In genomic region chr13:45354824-45355223, GRCm38 (mm10) we compare ENCODE assay signal across 14 mouse cellular contexts. TPM values are rescaled to one million over a fixed set of nuclear protein-coding genes. Genes with fewer than 3 reads are reported as not detected.
DNase-seq lines count a peak whose midpoint lies in the region; ATAC-seq and TF ChIP-seq lines count a peak whose summit lies in the region.
"Had no signal": no experiment of that assay in that cellular context is flagged by ENCODE, and none has a peak within 500 bp of the region (broad histone marks: within the 10 kb centered on the region; RNA-seq: fewer than 3 reads in every experiment).

No protein-coding gene starts in this region.

- 81% methylated on average over 2 of the region's 2 CpGs for WGBS in forebrain, postnatal 0 days
- WGBS in forebrain, embryonic 16.5 days, result 87% methylated on average over 2 of the region's 2 CpGs
- 73% methylated on average over 2 of the region's 2 CpGs for WGBS in midbrain, embryonic 16.5 days
- WGBS in midbrain, embryonic 10.5 days, result 81% methylated on average over 2 of the region's 2 CpGs

- H3K27ac ChIP-seq in forebrain, postnatal 0 days (ENCODE audit: low read depth, low read length), result no peak overlapping the region
- no peak overlapping the region for H3K27ac ChIP-seq in forebrain, embryonic 16.5 days (ENCODE audit: low read length)
- H3K27ac ChIP-seq in midbrain, embryonic 16.5 days (ENCODE audit: low read length), result no peak overlapping the region
- H3K27ac ChIP-seq in midbrain, embryonic 10.5 days (replicated peaks), result no peak overlapping the region
- H3K27ac ChIP-seq: embryonic facial prominence, embryonic 12.5 days; kidney, embryonic 15.5 days; liver, embryonic 13.5 days had no signal

- DNase-seq in forebrain, postnatal 0 days, result peak; percentile 18
- DNase-seq in midbrain, embryonic 10.5 days (ENCODE audit: low spot score), result no peak
- peak; percentile 4 for DNase-seq in c-Kit-negative CD71-positive TER-119-positive erythroid progenitor cells, embryonic 14.5 days (ENCODE audit: low read depth, low spot score)
- peak; percentile 12 for DNase-seq in telencephalon, adult 2 months (ENCODE audit: low read depth, low spot score)
- DNase-seq in thymus, postnatal 4 days, result no peak
- no peak for DNase-seq in cerebellum, postnatal 36 days
- DNase-seq: gastrocnemius, postnatal 10 days; liver, embryonic 13.5 days; lung, postnatal 14 days; right cerebral cortex, postnatal 14 days had no signal

- no peaks in the 10 kb centered on the region for H3K27me3 ChIP-seq in forebrain, postnatal 0 days (ENCODE audit: insufficient read depth, low read length)
- H3K27me3 ChIP-seq in forebrain, embryonic 16.5 days (replicated peaks; ENCODE audit: control insufficient read depth, insufficient read depth, low read length), result no peaks in the 10 kb centered on the region
- H3K27me3 ChIP-seq in midbrain, embryonic 16.5 days (ENCODE audit: control insufficient read depth, insufficient read depth, low read depth, low read length), result no peaks in the 10 kb centered on the region
- no peaks in the 10 kb centered on the region for H3K27me3 ChIP-seq in midbrain, embryonic 10.5 days (ENCODE audit: low read depth, poor library complexity, severe bottlenecking)
- H3K27me3 ChIP-seq: embryonic facial prominence, embryonic 12.5 days; kidney, embryonic 15.5 days; liver, embryonic 13.5 days had no signal

- no peaks in the 10 kb centered on the region for H3K9me3 ChIP-seq in forebrain, postnatal 0 days (ENCODE audit: low read length)
- H3K9me3 ChIP-seq in forebrain, embryonic 16.5 days (ENCODE audit: control insufficient read depth, low read length), result no peaks in the 10 kb centered on the region
- H3K9me3 ChIP-seq in midbrain, embryonic 16.5 days (replicated peaks; ENCODE audit: control insufficient read depth, low read length, poor library complexity, severe bottlenecking), result no peaks in the 10 kb centered on the region
- H3K9me3 ChIP-seq in midbrain, embryonic 10.5 days (replicated peaks), result no peaks in the 10 kb centered on the region
- H3K9me3 ChIP-seq: embryonic facial prominence, embryonic 12.5 days; kidney, embryonic 15.5 days; liver, embryonic 13.5 days had no signal

- H3K4me2 ChIP-seq in forebrain, postnatal 0 days (ENCODE audit: low read depth), result no peak overlapping the region
- H3K4me2 ChIP-seq in forebrain, embryonic 16.5 days (ENCODE audit: low read length), result no peak overlapping the region
- H3K4me2 ChIP-seq in midbrain, embryonic 16.5 days (ENCODE audit: low read length), result no peak overlapping the region
- H3K4me2 ChIP-seq: embryonic facial prominence, embryonic 12.5 days; kidney, embryonic 15.5 days; liver, embryonic 13.5 days had no signal

- H3K4me3 ChIP-seq in forebrain, postnatal 0 days (ENCODE audit: low read depth, low read length), result no peak overlapping the region
- no peak overlapping the region for H3K4me3 ChIP-seq in forebrain, embryonic 16.5 days (replicated peaks; ENCODE audit: low read length)
- no peak overlapping the region for H3K4me3 ChIP-seq in midbrain, embryonic 16.5 days (ENCODE audit: low read depth, low read length)
- H3K4me3 ChIP-seq in midbrain, embryonic 10.5 days, result no peak overlapping the region
- H3K4me3 ChIP-seq: embryonic facial prominence, embryonic 12.5 days; kidney, embryonic 15.5 days; liver, embryonic 13.5 days had no signal

- TF ChIP-seq CTCF in forebrain, postnatal 0 days (IDR thresholded peaks at IDR 0.05; ENCODE audit: low read depth), result no peak

- H3K36me3 ChIP-seq in forebrain, postnatal 0 days (ENCODE audit: insufficient read depth), result no peaks in the 10 kb centered on the region
- no peaks in the 10 kb centered on the region for H3K36me3 ChIP-seq in forebrain, embryonic 16.5 days (ENCODE audit: control insufficient read depth, insufficient read depth)
- H3K36me3 ChIP-seq in midbrain, embryonic 16.5 days (ENCODE audit: control insufficient read depth, insufficient read depth, low read length), result no peaks in the 10 kb centered on the region
- H3K36me3 ChIP-seq in midbrain, embryonic 10.5 days, result no peaks in the 10 kb centered on the region
- H3K36me3 ChIP-seq: embryonic facial prominence, embryonic 12.5 days; kidney, embryonic 15.5 days; liver, embryonic 13.5 days had no signal

- H3K9ac ChIP-seq in forebrain, postnatal 0 days, result no peak overlapping the region
- H3K9ac ChIP-seq in forebrain, embryonic 16.5 days (replicated peaks; ENCODE audit: low read depth, low read length), result no peak overlapping the region
- no peak overlapping the region for H3K9ac ChIP-seq in midbrain, embryonic 16.5 days (ENCODE audit: low read depth, low read length)
- H3K9ac ChIP-seq: embryonic facial prominence, embryonic 12.5 days; kidney, embryonic 15.5 days; liver, embryonic 13.5 days had no signal

- ATAC-seq in forebrain, postnatal 0 days, result peak; percentile 56; the same call in 1 of the 2 replicates
- no peak for ATAC-seq in forebrain, embryonic 16.5 days
- ATAC-seq in midbrain, embryonic 16.5 days, result 0 out of 2 replicates have a peak, but pooled peaks have one; percentile 32

- no peaks in the 10 kb centered on the region for H3K4me1 ChIP-seq in forebrain, postnatal 0 days (ENCODE audit: insufficient read depth)
- H3K4me1 ChIP-seq in forebrain, embryonic 16.5 days (replicated peaks; ENCODE audit: control insufficient read depth, insufficient read depth, low read length), result no peaks in the 10 kb centered on the region
- H3K4me1 ChIP-seq in midbrain, embryonic 16.5 days (ENCODE audit: control insufficient read depth, insufficient read depth, low read length), result no peaks in the 10 kb centered on the region
- H3K4me1 ChIP-seq in midbrain, embryonic 10.5 days, result no peaks in the 10 kb centered on the region
- H3K4me1 ChIP-seq: embryonic facial prominence, embryonic 12.5 days; kidney, embryonic 15.5 days had no signal

RNA-seq across cellular contexts. Expression of gene Mylip, which starts 34.7 kb away (rescaled TPM):
- 15.6 and 17.9 TPM in 2 replicates for total RNA-seq in forebrain, postnatal 0 days (2014; rRNA removed)
- polyA plus RNA-seq in forebrain, postnatal 0 days (2015; fragmentation: Nextera tagmentation; extraction: Ambion mirVana), result 1.7 and 3.8 TPM in 2 replicates
- polyA plus RNA-seq in forebrain, embryonic 16.5 days (2015; fragmentation: Nextera tagmentation; extraction: Ambion mirVana), result 5.6 and 5.8 TPM in 2 replicates
- polyA plus RNA-seq in midbrain, embryonic 16.5 days (2015; fragmentation: Nextera tagmentation; extraction: Ambion mirVana), result 5.6 and 6.6 TPM in 2 replicates
- 4.6 and 5.9 TPM in 2 replicates for polyA plus RNA-seq in midbrain, embryonic 10.5 days (2016; fragmentation: Nextera tagmentation; extraction: Ambion mirVana)

Comparison
In these comparisons a context has a peak if more than half of its experiments do, and no peak if none do; other contexts are left out.
1. DNase-seq: peak in forebrain, postnatal 0 days (single experiment), c-Kit-negative CD71-positive TER-119-positive erythroid progenitor cells, embryonic 14.5 days (single experiment) and telencephalon, adult 2 months (single experiment); none in midbrain, embryonic 10.5 days (single experiment), thymus, postnatal 4 days (single experiment) and cerebellum, postnatal 36 days (0 of 2).